Mouse (Mus musculus): Measurements from ENCODE around the gene Ncoa4.

- no peak for TF ChIP-seq CTCF (conservative IDR thresholded peaks at IDR 0.05; ENCODE audit: insufficient read depth, insufficient read length, low read depth, low read length)
- TF ChIP-seq POLR2A (IDR thresholded peaks at IDR 0.05; ENCODE audit: low read depth, low read length) = no peak
Observed at GRCm38 (mm10) chr14:32166062-32166441, 6.4 kb downstream of the Ncoa4 start.

All from kidney, adult 2 months (tissue).